Mouse (Mus musculus): Measurements from ENCODE around the gene Hdac9. TPM values are rescaled to one million over a fixed set of nuclear protein-coding genes. Genes with fewer than 3 reads are reported as not detected.

The Hdac9 gene
- total RNA-seq, 2 experiments from 2014 or later = 46.3 to 47.5 TPM

DNA sequence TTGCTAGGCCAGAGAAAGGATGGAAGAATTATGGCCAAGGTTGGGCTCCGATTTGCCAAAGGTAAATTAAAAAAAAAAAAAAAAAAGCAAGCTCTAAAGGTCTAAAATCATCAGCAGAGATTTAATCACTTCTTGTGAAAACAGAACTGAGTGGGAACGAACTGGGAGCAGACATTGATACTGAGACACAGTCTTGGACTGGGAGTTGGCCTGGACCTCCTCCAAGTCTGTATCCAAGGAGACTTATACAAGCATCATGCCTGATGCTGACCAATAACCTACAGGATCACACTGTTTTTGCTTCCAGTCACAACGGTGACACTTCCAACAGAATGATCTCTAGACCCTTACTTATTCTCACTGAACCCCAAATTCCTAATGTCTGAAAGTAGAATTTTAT lies 298.6 kb downstream of the Hdac9 start:
- DNase-seq = peak; percentile 47
- intact Hi-C loops (cut with DNase I) = no loop called here

DNA sequence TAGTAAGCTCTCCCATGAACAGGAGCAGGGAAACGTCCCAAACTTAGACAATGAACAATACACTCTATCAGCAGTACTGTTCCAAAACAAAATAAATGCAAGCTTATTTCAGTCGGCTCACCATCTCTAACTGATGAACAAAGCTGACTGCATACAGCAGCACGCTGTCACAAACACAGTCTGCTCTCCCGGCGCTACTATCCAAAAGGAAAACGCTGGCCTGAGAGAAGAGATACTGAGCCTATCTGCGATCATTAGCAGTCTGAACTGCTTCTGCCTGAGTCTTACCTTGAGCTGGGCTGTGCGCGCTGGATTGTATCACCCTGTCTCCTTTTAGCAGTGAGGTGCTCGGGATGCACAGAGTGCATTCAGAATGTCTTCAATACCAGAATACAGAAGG lies 299.1 kb downstream of the Hdac9 start:
- intact Hi-C loops (cut with DNase I) = no loop called here
- no peak for DNase-seq

DNA sequence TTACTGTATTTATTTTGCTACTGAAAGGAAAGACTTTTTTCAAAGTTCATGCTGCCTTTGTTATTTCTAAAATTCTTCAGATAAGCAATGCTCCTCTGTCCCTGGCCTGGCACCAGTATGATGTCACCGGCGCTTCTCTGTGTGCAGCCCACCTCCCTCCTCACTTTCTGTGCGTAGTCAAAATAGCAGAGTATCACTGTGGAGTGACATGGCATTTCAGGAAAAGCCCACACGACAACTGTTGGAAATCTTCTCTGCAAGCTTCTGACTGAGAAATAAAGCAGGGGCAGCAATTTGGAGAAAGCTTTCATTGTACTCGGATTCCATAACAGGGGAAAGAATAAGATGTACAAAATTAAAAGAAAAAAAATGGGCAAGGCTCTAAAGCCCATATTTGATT lies 302.1 kb downstream of the Hdac9 start:
- DNase-seq = no peak
- intact Hi-C loops (cut with DNase I) = no loop called here

DNA sequence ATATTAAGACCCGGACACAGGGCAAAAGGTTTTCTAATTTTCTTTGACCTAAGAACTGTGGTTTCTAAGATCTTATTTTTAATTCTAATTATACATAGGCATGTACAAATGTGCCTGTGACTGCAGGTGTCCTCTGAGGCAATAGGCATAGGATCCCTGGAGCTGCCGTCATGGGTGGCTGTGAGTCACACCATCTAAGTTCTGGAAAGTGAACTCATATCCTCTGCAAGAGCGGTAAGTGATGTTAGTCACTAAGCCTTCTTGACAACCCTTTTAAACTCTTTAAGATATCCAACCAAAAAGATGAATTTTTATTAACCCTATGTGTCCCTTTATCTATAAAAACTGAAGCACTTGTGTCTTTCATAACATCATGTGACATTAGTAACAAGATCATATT lies 304.4 kb downstream of the Hdac9 start:
- no peak for DNase-seq
- intact Hi-C loops (cut with DNase I) = no loop called here

DNA sequence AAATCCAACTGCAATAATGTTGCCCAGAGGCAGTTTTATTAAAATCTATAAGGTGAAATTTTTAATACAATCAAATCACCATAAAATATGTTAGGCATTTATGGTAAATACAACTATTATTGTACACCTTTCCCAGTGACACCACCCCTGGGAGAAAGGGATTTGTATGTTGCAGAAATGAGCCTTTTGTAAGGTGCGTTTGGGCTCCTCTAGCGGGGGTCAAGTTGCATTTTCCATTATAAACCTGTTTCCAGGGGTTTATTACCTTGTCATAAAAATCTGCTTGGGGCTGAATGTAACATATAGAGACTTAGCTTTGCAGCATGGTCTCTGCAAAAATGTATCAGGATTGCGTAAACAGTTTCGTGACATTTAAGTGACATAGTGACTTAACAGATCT lies 312.4 kb downstream of the Hdac9 start:
- intact Hi-C loops (cut with DNase I) = no loop called here
- no peak for DNase-seq

DNA sequence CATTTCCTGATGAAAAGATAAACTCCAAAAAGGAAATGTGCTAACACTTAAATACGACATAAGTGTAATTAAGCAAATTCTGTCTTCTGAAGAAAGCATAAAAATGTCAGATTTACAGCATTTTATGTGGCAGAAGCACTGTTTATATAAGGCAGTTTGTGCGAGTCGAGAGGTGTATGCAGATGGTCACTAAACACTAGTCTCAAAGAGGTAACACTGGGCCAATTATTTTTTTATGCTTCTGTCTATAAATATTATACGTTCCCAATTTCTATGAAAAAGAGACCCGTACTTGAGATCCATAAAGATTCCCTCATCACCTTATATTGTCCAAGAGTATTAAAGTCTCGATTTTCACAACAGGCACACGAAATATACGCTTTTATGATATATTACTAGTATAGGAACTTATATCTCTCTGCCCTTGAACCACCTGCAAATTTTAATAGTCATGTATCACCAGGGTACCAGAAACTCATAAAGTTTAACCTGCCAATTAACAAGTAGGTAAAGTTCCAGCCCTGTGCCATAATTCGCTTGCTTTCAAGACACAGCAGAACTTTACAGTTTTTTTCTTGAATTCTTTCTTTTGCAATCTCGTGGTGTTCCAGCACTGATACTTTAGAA lies 322.6 kb downstream of the Hdac9 start:
- DNase-seq = no peak
- intact Hi-C loops (cut with DNase I) = no loop called here

DNA sequence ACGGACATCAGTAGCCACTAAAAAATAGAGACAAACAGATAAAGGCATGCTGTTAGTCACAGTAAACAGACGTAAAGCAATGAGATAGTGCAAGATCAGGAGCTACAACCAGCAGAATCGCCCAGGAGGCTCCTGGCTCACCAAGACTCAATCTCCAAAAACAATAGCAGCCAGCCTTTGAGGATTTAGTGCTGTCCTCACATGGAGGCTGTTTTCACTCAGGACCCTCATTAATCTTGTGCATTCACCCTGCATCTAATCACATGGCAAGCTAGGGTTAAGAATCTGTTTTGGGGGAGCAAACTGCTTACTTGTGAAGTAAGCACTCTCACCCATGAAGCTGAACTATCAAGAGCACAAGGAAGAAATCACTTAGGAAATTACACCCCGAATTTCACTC lies 329.7 kb downstream of the Hdac9 start:
- intact Hi-C loops (cut with DNase I) = no loop called here

DNA sequence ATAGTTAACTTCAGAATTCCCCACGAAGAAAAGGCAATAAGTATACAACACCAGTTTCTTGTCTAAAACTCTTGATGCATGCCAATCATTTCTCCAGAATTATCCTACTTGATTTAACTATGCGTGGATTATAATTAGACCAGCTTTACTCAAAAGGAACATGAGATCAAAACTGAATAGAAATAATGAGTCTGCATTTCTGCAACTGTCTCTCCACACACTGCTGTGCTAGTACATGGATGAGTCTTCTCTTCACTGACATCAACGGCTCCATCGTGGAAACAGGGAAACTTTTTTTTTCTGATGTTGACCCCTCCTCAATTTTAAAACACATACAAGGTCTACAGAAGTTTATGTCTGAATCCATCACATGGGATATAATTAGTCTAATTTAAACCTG lies 334.4 kb downstream of the Hdac9 start:
- DNase-seq = no peak
- intact Hi-C loops (cut with DNase I) = no loop called here

More for the DNA sequence above, 329.7 kb downstream of the Hdac9 start:
- no peak for DNase-seq

DNA sequence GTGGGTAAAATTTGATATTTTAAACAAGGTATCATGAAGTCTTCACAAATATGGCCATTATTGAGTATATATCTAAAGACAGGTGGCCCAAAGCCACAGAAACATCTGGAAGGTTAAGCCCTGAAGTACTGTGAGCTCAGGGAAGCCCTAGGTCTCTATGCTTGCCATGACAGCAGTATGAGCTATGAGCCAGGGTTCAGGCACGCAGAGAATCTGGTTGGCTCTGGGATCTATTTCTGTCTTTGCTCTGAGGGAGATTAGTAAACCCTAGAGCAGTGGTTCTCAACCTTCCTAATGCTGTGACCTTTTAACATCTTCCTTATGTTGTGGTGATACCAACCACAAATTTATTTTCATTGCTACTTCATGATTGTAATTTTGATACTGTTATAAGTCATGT lies 337.7 kb downstream of the Hdac9 start:
- intact Hi-C loops (cut with DNase I) = no loop called here

DNA sequence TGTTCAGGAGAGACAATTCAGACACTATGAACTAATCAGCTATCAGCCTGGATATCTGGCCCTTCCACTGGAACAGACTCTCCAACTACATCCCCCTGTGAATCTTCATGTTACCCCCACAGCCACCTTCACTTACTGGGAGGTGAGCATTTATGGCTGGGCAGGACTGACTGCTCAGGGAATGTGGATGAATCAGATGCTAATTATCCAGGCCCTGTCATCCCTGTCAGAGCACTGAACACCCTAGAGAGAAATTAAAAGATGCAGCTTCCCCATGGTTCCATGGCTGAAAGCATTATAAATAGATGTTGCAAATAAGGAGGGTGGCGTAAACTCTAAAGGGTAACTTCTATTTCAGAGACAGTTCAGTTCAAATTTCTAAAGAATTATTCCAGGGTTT lies 345.8 kb downstream of the Hdac9 start:
- intact Hi-C loops (cut with DNase I) = no loop called here
- DNase-seq = no peak

More for the DNA sequence above, 337.7 kb downstream of the Hdac9 start:
- no peak for DNase-seq

DNA sequence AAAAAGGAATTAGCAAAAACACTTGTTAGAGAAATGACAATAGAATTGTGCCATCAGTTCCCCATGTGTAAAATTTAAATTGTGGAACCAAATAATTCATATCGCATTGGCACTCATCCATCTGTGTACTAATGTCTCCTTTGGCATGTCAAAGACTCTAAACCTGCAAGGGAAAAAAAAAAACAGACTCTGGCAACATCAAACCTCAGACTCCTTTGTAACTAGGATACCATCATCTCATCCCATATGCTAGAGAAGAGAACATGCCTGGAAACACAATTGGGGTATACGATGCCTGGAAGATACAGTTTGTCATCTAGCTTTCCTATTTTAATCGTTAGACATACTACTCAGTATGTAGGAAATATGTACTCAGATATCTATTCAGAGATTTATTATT lies 347.4 kb downstream of the Hdac9 start:
- no peak for DNase-seq
- intact Hi-C loops (cut with DNase I) = no loop called here

DNA sequence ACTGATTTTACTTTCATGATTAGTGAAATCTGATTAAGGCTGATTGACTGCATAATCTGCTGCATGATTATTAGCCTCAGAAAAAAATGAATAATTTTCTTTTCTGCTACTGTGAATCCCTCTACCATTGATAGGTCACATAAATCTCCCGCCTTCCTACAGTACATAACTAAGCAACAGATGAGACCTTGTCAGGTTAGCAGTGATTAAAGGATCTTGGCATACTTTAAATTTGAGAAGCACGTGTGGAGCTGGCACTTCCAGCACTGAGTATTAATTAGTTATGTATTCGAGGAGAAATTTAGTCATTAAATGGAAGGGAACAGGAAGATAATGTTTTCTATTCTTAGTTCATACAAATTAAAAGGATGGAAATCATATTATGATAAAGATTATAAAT lies 347.8 kb downstream of the Hdac9 start:
- intact Hi-C loops (cut with DNase I) = no loop called here
- no peak for DNase-seq

DNA sequence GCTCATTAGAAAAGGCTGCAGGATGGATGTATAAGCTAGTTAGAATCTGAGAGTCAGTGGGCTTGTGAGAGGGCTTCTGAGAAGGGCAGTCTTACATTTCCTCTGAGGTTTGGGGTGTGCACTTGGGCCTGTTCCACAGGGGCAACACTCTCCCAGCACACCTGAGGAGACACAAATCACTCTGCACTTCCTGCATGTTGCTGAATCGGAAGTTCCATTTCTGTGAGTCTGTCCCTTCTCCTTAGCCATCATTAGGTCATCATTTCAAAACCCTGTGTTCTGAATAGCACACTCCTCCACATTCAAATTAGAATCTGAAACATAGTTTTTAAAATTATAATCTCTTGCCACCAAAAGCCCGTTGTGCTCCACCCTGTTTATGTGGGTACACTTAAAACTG lies 354.6 kb downstream of the Hdac9 start:
- no peak for DNase-seq
- intact Hi-C loops (cut with DNase I) = no loop called here

DNA sequence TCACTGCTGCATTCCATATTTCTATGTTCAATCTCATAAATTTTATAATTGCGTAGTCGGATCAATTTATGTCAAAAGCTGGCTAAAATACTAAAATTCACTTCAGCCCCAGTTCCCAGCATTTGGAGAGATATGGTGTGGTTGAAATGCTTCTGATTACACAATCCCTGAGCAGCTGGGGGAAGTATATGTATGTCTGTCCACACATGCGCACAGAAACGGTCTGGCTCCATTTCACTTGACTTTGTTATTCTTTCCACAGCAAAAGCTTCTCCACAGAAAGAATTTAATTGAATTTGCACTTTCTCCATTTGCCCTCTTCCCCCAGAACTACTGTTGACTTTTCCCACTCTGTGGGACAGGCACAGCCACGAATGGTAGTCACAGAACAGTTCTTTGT lies 357.9 kb downstream of the Hdac9 start:
- DNase-seq = no peak
- intact Hi-C loops (cut with DNase I) = no loop called here

DNA sequence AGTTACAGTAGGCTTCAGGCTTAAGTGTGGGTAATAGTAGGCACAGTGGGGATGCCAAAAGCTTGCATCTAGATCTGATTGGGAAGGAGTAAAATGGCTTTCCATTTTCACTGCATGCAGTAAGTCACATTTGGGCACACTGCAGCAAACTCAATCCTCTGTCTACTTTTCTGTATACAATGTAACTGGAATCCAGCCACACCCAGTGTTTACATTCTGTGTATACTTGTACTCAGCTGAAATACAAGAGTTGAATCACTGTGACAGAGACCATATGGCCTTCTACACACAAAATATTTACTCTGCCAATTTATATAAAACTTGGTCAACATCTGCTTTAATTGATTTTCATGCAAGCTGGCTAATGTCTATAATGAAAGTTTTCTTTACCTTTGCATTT lies 362.1 kb downstream of the Hdac9 start:
- intact Hi-C loops (cut with DNase I) = no loop called here
- no peak for DNase-seq

DNA sequence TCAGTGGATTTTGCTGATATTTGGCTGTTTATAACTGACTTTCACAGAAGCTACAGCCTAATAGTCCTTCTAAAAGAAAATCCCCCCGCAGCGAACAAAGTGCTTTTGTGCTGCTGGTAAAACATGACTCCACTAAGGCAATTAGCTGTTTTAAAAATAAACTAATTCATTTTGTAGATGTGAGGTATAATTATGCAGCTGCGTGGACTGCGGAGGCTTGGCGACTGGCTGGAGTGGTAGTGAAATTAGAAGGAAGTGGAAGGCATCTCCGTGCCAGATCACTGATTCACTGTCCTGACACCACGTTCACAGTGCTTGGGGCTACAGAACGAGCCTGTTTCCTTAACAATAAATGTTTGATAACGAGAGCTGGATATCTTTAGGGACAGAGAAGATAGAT lies 366.6 kb downstream of the Hdac9 start:
- intact Hi-C loops (cut with DNase I) = no loop called here

DNA sequence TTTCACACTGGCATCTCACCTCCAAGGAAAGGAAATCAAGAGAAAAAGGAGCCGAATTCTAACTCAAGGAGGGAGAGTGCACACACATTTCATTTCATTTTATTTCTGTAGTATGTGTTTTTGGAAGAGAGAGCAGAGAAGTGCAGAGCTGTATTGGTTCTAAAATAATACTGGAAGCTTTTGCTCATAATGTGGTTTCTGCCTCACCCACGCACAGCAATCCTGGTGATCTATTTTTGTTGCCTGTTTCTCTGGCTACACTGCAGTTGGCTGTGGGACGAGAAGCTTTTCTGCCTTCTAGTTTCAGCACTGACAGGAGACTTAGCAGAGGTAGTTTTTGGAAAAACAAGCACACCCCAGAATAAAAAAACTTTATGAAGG lies 387.7 kb downstream of the Hdac9 start:
- intact Hi-C loops (cut with DNase I) = loop anchor here (10.0 kb wide), 1 partner anchor 126 kb away; no protein-coding TSS in a partner anchor
- DNase-seq = no peak

More for the DNA sequence above, 366.6 kb downstream of the Hdac9 start:
- DNase-seq = no peak

DNA sequence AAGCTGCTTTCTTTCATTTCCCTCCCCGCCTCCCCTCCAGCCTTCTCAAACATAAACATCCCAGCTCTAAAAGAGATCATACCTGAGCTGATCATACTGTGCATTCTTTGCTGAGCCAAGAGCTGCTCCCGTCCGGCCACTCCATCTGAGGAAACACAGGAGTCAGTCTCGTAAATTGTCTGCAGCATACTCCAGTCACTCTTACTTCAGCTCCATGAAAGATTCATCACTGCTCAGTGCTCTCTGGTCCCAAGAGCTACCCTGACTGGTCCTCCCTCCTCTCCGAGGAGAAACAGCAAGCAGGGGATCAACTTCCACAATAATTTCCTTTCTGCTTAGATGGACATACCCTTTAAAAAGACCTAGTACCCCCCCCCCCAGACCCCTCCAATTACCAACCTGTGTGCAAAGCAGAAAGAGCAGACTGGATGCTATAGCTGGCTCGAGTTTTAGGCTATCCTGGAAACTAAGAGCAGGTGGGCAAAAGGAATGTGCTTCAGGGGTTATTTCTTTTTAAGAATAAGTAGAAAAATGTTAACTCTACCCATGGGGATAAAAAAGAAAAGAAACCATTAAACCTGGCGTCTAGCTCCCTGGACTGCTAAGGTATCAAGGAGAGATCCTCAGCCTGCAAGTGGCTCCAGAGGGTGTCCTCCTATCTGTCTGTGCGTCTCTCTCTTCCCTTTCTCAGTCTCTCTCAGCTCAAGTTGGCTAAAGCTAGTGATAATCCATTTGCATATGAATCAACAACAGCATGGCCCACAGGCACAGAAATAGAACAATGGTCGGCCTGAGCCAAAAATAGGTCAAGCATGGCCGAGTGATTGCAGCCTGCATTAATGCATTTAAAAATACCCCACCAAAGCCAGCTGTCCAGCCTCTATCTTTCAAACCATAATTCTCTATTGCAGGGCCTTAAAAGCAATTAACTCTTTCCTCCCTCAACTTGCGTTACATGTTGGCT lies 388.4 kb downstream of the Hdac9 start:
- intact Hi-C loops (cut with DNase I) = loop anchor here (10.0 kb wide), 1 partner anchor 126 kb away; no protein-coding TSS in a partner anchor
- peak; percentile 59 for DNase-seq

DNA sequence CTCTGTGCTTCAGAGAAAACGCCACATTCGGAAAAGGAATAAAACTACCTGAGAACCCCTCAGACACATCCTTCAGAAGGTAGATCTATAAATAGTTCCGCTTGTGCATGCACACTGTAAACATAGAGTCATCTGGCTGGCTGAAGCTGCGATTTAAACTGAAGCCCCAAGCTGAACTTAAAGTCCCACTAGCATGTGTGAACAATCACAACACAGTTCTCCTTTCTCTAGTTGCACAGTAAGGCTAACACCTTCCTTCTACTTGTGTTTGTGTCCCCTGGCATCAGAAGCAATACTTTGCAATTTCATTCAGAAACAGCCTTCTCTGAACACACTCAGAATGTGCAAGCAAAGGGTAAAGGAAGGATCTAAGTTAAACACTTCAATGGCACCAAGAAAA lies 389.1 kb downstream of the Hdac9 start:
- intact Hi-C loops (cut with DNase I) = loop anchor here (10.0 kb wide), 1 partner anchor 127 kb away; no protein-coding TSS in a partner anchor
- DNase-seq = no peak

DNA sequence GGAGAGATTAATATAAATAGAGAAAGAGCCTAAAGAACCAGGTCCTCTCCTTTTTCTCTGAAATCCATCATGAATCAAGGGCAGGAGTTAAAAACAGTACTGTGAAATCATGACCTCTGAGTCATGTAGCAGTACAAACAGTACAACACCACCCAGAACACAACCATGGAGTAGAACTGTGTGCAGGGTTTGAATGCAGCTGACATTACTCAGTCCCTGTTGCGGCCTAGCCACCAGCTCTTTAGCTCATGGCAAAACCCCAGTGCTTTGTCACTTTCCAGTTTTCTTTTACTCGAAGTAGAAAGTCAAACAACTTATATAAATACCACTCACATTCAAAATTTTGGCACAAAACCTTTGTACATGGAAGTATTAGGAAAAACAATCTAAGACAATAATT lies 395.4 kb downstream of the Hdac9 start:
- intact Hi-C loops (cut with DNase I) = loop anchor here (10.0 kb wide), 1 partner anchor 133 kb away; no protein-coding TSS in a partner anchor
- no peak for DNase-seq

DNA sequence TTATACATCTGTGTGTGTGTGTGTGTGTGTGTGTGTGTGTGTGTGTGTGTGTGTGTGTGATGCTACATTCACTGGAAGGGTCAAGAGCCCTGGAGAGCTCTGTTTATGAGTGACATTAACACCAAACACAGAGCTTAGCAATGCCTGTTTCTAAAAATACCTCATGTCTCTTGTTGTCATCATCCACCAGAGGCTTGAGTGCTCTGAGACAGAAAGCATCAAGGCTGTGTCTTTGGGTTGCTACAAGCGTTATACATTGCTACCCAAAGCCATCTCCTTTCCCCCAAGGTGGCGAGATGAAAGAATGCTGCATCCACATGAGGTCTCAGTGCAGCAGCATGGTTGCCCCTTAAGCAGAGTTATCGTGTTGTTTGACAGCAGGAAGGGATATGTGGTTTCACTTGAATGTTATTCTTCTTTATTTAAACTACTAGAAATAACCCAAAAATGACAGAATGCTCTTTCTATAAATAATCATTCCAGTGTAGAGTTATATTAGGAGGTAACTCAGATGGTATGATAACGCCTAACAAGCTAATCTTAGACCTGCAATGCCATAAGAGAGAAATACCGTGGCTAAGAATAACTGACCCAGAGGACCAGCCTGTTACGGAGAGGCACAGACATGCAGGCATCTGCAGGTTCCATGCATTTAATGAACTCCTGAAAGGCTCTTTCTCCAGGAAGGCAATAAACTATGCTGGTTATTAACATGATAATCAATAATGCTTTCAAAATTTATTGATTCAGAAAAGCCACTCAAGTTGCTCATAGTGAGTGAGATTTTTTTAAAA lies 399.9 kb downstream of the Hdac9 start:
- intact Hi-C loops (cut with DNase I) = no loop called here
- DNase-seq = no peak

Measured in left cerebral cortex, postnatal 4 days (tissue).